Mouse (Mus musculus): ENCODE results near the gene Fam240a.

DNA sequence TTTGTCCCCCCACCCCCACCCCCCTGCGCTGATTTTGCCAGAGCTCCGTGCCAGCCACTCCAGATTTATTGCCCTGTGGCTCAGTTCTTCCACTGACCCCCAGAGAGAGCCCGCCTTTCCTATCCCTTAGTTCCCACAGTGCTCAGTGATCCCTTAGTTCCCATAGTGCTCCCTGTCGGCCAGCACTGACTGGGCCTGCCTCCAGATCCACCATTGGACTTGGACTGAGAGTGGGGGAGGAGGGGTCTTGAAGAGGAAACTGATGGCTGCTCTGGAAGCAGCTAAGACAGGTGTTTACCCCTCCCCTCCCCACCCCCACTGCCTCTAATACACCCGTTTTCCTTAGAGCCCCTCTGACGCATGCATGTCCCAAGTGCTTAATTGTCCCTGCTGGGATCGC is 20.7 kb downstream of the Fam240a start:
- TF ChIP-seq CTCF (IDR thresholded peaks at IDR 0.05; ENCODE audit: low read depth, low read length) (no peak), EP300 (IDR thresholded peaks at IDR 0.05; ENCODE audit: insufficient read depth, low read depth, low read length) (no peak), POLR2A (IDR thresholded peaks at IDR 0.05; ENCODE audit: insufficient read depth, low read length) (no peak)

Measured in ES-Bruce4 (cell line).